Mouse (Mus musculus): ENCODE data around the gene Smyd3.

Smyd3 gene

DNA sequence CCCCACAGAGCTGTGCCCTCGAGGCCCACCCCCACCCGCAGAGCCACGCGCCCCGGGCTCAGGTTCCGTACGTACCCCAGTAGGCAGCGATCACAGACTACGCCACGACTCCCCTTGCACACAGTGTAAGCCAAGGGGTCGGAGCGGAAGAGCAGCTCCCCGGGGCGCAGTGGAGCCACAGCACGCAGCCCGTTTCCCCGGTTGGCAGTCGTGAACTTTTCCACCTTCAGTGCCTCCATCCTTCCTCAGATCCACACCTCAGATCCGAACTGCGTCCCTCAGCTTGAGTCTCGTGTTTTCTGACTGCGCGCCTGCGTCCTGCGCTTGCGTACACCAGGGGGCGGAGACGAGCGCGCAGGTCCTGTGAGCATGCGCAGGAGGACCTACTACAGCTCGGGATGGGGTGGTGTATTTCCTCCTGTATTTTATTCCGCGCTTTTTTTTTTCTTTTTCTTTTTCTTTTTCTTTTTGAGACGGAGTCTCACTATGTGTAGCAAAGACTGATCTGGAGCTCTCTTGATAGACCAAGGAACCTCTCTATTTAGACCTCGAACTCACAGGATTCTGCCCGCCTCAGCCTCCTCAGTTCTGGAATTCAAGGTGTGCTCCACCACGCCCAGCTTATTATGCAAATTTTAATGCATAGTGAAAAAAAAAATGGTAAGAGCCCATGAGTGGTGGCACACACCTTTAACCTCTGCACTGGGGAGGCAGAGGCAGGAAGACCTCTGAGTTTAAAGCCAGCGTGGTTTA lies at the start of gene Smyd3:
TSS of gene Smyd3 (minus strand) at position 329 of the 753 bp plus-strand sequence.
- peak; percentile 84 for DNase-seq (ENCODE audit: low spot score)

DNA sequence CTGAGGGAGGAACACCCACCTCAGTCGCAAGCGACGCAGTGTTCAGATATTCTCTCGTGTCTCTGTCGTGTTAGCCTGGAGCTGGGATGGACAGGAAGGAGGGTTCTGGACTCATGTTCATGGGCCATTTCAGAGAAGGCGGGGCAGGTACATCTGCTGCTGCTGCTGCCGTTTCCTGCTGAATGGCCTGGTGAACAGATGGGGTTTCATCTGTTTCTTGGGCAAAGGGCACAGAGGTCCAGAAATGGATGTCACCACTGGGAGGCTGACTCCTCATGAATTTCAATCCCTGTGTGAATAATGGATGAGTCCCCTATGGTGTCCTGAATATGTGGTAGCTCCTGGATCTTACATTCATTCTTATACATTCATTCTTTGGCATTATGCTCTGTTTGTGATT lies 49.7 kb upstream of the Smyd3 start:
- no peak for DNase-seq (ENCODE audit: low spot score)

- DNase-seq (ENCODE audit: low spot score), result no peak
These were observed 46.1 kb upstream of the Smyd3 start for GRCm38 (mm10) chr1:179563926-179564325.

DNA sequence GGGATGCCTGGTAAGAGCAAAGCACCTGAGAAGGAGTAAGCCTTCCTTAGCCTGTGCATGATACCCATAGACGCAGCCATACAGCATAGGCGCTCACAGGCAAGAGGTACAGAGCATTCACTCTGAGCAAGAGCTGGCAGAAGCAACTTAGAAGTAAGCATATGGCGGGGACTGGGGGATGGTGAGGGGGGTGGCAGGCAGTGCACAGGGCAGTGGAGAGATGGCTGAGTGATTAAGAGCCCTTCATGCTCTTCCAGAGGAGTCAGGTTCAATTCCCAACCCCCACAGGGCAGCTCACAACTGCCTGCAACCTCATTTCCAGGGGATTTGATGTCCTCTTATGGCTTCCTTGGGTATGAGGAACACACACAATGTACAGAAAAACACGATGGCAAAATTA lies 45.4 kb upstream of the Smyd3 start:
- DNase-seq (ENCODE audit: low spot score), result no peak

- no peak for DNase-seq (ENCODE audit: low spot score)
These were observed 43.1 kb upstream of the Smyd3 start for GRCm38 (mm10) chr1:179560845-179561430.

GRCm38 (mm10) chr1:179559446-179560194 lies 41.8 kb upstream of the Smyd3 start:
- DNase-seq (ENCODE audit: low spot score), result no peak

DNA sequence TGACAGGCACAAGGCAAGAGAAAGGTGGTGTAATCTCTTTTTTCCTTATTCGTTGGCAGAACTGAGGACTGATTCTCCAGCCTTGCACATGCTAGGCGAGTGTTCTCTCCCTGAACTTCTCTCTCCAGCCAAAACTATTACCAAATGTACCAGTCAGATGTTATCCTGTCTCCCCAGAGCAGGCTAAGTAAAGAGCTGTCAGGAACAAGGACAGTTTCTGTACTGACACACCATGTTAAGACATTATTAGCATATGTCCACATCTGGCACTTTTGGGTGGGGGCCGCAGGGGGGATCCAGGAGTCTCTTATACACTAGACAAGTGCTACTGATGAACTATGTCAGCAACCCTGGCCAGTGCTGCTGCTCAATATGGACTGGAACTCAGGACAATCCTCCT lies 39.1 kb upstream of the Smyd3 start:
- no peak for DNase-seq (ENCODE audit: low spot score)

DNA sequence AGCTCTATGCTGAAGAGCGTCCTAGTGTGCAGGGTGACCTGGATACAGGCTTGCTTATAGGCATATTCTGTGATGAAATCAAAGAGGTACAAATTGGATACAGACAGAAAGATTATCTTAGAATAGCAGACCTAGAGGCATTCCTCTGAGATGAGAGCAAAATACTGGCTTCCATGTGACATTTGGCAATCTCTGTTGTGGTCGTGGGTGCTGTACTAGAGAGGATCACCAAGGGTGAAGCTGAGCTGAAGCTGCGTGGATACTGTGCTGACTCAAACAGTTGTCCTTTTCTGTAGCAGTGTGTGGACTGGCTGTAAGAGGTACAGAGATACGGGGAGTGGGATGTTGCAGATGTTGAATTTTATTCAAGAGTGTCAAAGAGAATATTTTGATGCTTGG lies 36.1 kb upstream of the Smyd3 start:
- DNase-seq (ENCODE audit: low spot score), result no peak

- no peak for DNase-seq (ENCODE audit: low spot score)
These were observed 35.5 kb upstream of the Smyd3 start for GRCm38 (mm10) chr1:179553197-179553948.

DNA sequence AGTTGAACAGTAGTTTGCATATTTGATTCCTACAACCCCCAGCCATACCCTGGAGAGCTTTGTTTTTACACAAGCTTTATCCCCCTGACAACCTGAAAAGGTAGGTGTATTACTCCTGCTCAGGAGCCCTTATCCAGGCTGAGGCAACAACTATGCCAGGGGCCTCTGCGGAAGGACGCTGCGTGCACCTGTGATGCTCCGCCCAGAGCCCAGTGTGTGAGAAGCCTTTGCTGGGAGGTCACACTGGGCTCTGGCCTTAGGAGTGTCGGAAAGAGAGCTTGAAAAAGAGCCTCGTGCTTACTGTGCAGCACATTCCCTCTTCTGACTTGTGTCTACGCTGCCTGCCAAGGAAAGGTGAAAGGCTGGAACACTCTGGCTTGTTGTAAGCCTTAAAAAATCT lies 34.9 kb upstream of the Smyd3 start:
- DNase-seq (ENCODE audit: low spot score), result no peak

DNA sequence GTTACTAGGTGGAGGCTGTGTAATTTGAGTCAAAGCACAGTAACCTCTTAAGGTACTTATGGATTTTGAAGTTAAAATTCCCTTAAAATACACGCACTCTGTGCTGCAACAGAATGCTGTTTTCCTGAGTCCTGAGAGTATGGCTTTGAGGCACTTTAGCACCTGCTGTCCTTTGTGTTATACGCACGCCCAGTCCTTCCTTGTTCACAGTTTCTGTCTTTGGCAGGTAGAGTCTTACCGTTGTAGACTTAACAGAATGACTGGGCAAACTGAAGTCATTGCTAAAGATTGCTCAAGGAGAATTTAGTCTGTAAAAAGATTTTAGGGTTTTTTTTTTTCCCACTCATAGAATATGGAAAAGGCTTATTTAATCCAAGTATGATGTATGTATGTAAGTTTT lies 34.1 kb upstream of the Smyd3 start:
- no peak for DNase-seq (ENCODE audit: low spot score)

GRCm38 (mm10) chr1:179551336-179551735 lies 33.5 kb upstream of the Smyd3 start:
- peak; percentile 84 for DNase-seq (ENCODE audit: low spot score)

- no peak for DNase-seq (ENCODE audit: low spot score)
These were observed 31.3 kb upstream of the Smyd3 start for GRCm38 (mm10) chr1:179548996-179549752.

DNA sequence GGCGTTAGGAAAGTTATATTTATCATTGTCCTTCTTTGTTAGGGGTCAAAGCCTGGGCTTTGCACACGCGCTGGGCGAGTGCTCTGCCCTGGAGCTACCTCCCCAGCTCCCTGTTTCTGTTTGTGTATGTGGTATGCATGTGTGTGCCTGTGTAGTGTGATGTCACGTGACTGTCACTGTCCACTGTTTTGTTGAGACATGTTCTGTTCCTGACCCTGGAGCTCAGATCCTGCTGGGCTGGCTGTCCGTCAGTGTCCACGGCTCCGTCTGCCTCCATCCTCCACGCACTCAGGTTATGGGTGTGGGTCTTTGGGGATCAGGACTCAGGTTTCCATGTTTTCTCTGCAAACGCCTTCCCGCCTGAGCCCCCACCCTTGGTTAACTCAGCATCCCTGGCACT lies 30.4 kb upstream of the Smyd3 start:
- no peak for DNase-seq (ENCODE audit: low spot score)

DNA sequence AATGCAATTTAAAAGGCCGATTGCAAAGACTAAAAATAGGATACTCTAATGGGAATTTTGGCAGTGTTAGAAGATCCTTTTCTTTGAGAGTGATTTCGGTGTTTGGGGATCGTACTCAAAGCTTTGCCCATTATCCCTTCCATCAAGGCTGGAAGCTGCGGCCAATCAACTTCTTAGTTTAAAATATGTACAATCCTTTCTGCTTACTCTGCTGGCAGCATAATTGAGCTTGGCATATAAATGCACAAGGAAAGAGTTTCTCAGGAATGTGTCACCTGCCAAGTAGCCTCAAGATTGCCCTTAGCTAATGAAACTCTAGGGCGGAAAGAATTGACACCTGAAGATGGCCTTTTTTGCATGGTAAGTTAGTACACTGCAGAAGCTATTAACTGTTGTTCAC lies 29.3 kb upstream of the Smyd3 start:
- no peak for DNase-seq (ENCODE audit: low spot score)

DNA sequence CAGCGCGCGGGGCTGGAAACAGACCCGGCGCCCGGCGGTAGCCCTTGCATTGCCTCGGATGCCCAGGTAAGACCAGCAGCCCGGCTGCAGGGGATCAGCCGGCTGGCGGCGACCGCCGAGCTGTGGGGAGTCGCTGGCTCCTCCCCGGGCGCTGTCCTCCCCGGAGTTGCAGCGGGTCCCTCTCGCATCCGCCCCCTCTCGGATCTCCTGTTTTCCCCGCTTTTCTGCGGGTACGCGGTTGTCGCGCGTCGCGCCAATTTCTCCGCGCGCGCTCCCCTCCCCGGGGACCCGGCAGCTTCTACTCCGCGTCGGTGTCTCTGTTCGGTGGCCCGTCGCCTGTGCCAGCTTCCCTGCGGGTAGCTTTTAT lies 28.7 kb upstream of the Smyd3 start:
- no peak for DNase-seq (ENCODE audit: low spot score)

GRCm38 (mm10) chr1:179545768-179546550 lies 28.1 kb upstream of the Smyd3 start, which contains the start of the genes Tfb2m and Cnst:
TSS of gene Tfb2m (minus strand) at chr1:179546267.
TSS of gene Cnst (plus strand) at chr1:179546370.
- peak; percentile 96 for DNase-seq (ENCODE audit: low spot score)

DNA sequence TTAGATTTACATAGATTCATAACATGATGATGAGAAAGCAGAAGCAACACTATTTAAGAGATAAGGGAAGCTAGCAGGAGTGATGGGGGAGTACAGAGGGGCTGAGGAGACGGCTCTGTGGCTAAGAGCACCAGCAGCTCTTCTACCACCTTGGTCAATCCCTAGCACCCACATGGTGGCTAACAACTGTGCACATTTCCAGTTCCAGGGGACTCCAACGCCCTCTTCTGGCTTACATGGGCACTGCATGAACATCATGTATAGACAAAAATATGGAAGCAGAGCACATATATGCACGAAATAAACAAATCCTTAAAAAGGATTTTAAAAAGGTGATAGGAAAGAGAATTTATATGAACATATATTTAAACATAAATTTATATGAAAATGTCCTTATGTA lies 23.7 kb upstream of the Smyd3 start:
- DNase-seq (ENCODE audit: low spot score), result no peak

GRCm38 (mm10) chr1:179539887-179540286 lies 22.0 kb upstream of the Smyd3 start:
- DNase-seq (ENCODE audit: low spot score), result no peak

DNA sequence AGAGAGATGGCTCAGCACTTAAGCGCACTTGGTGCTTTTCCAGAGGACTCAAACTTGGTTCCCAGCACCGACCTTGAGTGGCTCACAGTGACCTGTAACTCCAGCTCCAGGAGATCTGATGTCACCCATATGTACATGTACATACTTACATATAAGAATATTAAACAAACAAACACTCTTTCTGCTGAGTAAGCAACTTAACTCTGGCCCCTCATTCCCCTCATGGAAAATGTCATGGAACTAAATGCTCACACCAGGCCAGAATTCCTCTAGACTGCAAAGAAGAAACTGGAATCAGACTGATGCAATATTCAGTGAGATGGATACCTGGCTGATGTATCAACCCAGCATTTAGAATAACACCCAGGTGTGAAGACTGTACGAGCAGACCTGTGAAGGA lies 21.2 kb upstream of the Smyd3 start:
- DNase-seq (ENCODE audit: low spot score), result no peak

DNA sequence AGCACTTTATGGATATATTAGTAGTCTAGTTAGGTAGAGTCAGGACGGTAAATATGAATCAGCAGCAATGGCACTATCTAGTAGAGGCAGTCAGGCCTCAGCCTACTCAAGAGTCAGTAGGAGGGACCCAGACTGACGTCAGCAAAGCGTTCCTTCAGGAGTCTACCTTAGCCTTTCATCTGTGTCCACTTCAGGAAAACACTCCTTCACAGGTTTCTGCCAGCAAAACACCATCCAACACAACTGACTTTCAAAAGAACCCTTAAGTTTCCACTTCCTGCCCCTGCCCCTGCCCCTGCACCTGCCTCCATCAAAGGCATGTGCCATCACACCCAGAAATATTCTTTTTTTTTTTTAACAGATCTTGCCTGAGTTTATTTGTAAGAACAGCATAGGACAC lies 2.1 kb upstream of the Smyd3 start:
- DNase-seq (ENCODE audit: low spot score), result no peak

All from c-Kit-positive CD71-positive TER-119-positive erythroid progenitor cells, embryonic 14.5 days (primary cell).